Mouse (Mus musculus) thymus, adult 2 months (tissue): Measurements from ENCODE around the gene Mcl1.

ENCODE experiments used
- CTCF ChIP-seq: fragments of 200-500 bp; IDR thresholded peaks from 2 replicates; pipeline ENCODE4 v1.5.1; 2012; ENCODE audit warnings: mild to moderate bottlenecking, control low read depth, low read length, moderate library complexity, borderline replicate concordance; ENCODE audit not compliant: control insufficient read depth, poor library complexity, insufficient read depth; ENCODE audit errors: extremely low read depth
- POLR2A ChIP-seq: fragments of 200-500 bp; IDR thresholded peaks from 2 replicates; pipeline ENCODE4 v1.6.1; 2012; ENCODE audit warnings: mild to moderate bottlenecking, low read length, control low read depth, moderate library complexity; ENCODE audit not compliant: control insufficient read depth, poor library complexity, insufficient read depth; ENCODE audit errors: extremely low read depth

GRCm38 (mm10) chr3:95635636-95636035, 23.0 kb upstream of the Mcl1 start:
- TF ChIP-seq POLR2A (no peak), CTCF (no peak)
